Mouse (Mus musculus) stomach, embryonic 15.5 days (tissue): ENCODE measurements around the gene Ggact. TPM values are rescaled to one million over a fixed set of nuclear protein-coding genes. Genes with fewer than 3 reads are reported as not detected.

Source experiments
- ATAC-seq: fragments of 200-750 bp; cut with Nextera tagmentation; 2 replicates; pipeline ENCODE4 v1.8.0; 2017; ENCODE audit warnings: low read depth, moderate number of reproducible peaks, moderate TSS enrichment; ENCODE audit not compliant: insufficient read depth, low FRiP score
- H3K27ac ChIP-seq: fragments of 300-500 bp; sonication (generic); 2 replicates; pipeline ENCODE4 v1.5.1; 2015; ENCODE audit warnings: mild to moderate bottlenecking, inconsistent platforms
- H3K27me3 ChIP-seq: fragments of 300-500 bp; sonication (generic); replicated peaks from 2 replicates; pipeline ENCODE4 v1.6.1; 2015; ENCODE audit warnings: inconsistent platforms
- H3K36me3 ChIP-seq: fragments of 300-500 bp; sonication (generic); 2 replicates; pipeline ENCODE4 v1.6.1; 2015; ENCODE audit warnings: inconsistent platforms
- H3K4me1 ChIP-seq: fragments of 300-500 bp; sonication (generic); 2 replicates; pipeline ENCODE4 v1.6.1; 2015; ENCODE audit warnings: inconsistent platforms
- H3K4me2 ChIP-seq: fragments of 300-500 bp; sonication (generic); 2 replicates; pipeline ENCODE4 v1.6.1; 2015; ENCODE audit warnings: mild to moderate bottlenecking, inconsistent platforms
- H3K4me3 ChIP-seq: fragments of 300-500 bp; sonication (generic); replicated peaks from 2 replicates; pipeline ENCODE4 v1.5.1; 2015; ENCODE audit warnings: inconsistent platforms
- H3K9ac ChIP-seq: fragments of 300-500 bp; sonication (generic); 2 replicates; pipeline ENCODE4 v1.6.1; 2015; ENCODE audit warnings: inconsistent platforms
- H3K9me3 ChIP-seq: fragments of 300-500 bp; sonication (generic); 2 replicates; pipeline ENCODE4 v1.6.1; 2016; ENCODE audit warnings: inconsistent platforms
- WGBS: fragments of 180-500 bp; shearing (Covaris S2); methylation state at CpG from one replicate; pipeline ENCODE4 v1.1.7; 2015; 5-methylcytosine and 5-hydroxymethylcytosine counted together
- polyA plus RNA-seq: library from polyadenylated mRNA; unstranded; fragments of >200 nt; fragmentation: Nextera tagmentation; extraction: Ambion mirVana; gene quantifications from 2 replicates; pipeline ENCODE4 v1.2.1, GENCODE M21; 2015

Gene Ggact
- polyA plus RNA-seq, 1 experiment from 2014 or later, result 32.7 TPM

DNA sequence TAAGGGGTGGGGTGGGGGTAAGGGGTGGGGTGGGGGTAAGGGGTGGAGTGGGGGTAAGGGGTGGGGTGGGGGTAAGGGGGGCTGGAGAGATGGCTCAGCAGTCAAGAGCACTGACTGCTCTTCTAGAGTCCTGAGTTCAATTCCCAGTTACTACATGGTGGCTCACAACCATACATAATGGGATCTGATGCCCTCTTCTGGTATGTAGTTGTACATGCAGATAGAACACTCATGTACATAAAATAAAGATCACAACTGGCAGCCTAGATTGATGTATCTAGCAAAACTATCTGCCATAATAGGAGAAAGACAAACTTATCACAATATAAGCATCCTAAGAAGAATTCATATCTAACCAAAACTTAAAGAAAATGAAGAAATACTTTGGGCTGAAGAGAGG is 15.0 kb downstream of the Ggact start:
- H3K4me3 ChIP-seq, result no peak overlapping the region
- no peaks in the 10 kb centered on the region for H3K27me3 ChIP-seq
- 0 out of 2 replicates have a peak, but pooled peaks cover 12% of the 10 kb centered on the region for H3K4me1 ChIP-seq
- no peak overlapping the region for H3K9ac ChIP-seq
- H3K27ac ChIP-seq, result no peak overlapping the region
- H3K36me3 ChIP-seq, result no peaks in the 10 kb centered on the region
- no peak overlapping the region for H3K4me2 ChIP-seq
- no peaks in the 10 kb centered on the region for H3K9me3 ChIP-seq
- ATAC-seq, result no peak

DNA sequence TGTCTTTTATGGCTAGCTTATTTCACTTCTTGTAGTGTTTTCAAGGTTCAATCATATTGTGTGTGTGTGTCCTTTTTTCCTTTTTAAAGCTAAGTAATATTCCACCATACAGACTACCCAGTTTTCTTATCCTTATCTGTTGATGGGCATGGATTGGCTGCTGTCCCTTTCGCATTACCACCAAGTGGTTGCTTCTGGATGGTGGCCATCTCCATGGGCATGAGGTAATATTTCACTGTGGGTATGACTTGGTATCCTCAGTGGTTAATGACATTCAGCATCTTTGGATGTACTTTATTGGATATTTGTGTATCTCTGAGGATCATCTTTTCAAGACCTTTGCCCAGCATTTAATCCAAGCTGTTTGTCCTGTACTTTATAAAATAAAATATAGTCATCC is 17.5 kb downstream of the Ggact start:
- Histone ChIP-seq H3K4me3 (no peak overlapping the region), H3K27ac (no peak overlapping the region), H3K4me1 (0 out of 2 replicates have a peak, but pooled peaks cover 2% of the 10 kb centered on the region), H3K9ac (no peak overlapping the region), H3K36me3 (no peaks in the 10 kb centered on the region), H3K27me3 (no peaks in the 10 kb centered on the region), H3K4me2 (no peak overlapping the region), H3K9me3 (no peaks in the 10 kb centered on the region)
- 95% methylated on average over 1 of the region's 1 CpGs for WGBS
- no peak for ATAC-seq

DNA sequence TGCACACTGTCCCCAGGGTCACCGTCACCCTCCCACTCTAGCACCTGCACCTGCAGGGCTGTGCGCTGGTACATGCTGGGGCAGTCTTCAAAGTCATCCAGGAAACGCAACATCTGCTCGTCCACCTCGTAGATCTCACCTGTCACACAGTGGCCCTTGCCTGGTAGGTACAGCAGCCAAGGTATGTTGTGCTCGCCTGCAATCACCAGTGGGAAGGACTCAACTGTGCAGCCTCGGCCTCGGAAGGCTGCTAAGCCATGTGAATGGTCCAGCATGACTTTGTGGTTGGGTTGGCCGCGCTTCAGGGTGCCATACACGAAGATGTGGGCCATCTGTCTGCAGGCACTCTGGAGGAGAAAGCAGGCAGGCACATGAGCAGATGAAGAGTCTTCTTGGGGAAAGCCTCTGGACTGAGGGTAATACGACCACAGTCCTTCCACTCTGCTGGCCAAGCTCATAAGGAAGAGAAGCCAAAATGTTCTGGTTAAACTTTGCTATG is 22.0 kb downstream of the Ggact start:
- Histone ChIP-seq H3K27me3 (no peaks in the 10 kb centered on the region), H3K4me1 (no peaks in the 10 kb centered on the region), H3K9ac (no peak overlapping the region), H3K9me3 (no peaks in the 10 kb centered on the region), H3K4me2 (no peak overlapping the region), H3K4me3 (no peak overlapping the region), H3K27ac (no peak overlapping the region), H3K36me3 (no peaks in the 10 kb centered on the region)
- no peak for ATAC-seq
- 89% methylated on average over 12 of the region's 12 CpGs for WGBS

DNA sequence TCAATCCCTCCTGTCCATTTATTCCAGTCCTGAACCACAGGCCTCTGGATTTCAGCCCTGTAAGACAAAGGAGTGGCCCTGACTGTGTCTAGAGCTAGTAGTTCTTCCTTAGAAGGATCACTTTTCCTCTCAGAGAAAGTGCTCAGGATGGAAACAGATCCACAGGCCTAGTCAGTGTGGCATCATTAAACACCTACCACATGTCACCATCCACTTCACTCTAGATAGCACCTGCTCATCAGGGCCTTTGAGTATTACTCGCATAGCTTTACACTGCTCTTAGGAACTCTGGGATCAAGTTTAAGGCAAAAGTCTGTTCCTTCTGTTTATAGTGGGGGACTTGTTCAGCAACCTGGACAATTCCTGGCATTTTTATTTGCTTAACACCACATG is 25.1 kb downstream of the Ggact start:
- Histone ChIP-seq H3K4me1 (no peaks in the 10 kb centered on the region), H3K27me3 (no peaks in the 10 kb centered on the region), H3K4me2 (no peak overlapping the region), H3K36me3 (0 out of 2 replicates have a peak, but pooled peaks cover 2% of the 10 kb centered on the region), H3K4me3 (no peak overlapping the region), H3K9ac (no peak overlapping the region), H3K9me3 (no peaks in the 10 kb centered on the region), H3K27ac (no peak overlapping the region)
- ATAC-seq, result no peak
- WGBS, result 82% methylated on average over 1 of the region's 1 CpGs

DNA sequence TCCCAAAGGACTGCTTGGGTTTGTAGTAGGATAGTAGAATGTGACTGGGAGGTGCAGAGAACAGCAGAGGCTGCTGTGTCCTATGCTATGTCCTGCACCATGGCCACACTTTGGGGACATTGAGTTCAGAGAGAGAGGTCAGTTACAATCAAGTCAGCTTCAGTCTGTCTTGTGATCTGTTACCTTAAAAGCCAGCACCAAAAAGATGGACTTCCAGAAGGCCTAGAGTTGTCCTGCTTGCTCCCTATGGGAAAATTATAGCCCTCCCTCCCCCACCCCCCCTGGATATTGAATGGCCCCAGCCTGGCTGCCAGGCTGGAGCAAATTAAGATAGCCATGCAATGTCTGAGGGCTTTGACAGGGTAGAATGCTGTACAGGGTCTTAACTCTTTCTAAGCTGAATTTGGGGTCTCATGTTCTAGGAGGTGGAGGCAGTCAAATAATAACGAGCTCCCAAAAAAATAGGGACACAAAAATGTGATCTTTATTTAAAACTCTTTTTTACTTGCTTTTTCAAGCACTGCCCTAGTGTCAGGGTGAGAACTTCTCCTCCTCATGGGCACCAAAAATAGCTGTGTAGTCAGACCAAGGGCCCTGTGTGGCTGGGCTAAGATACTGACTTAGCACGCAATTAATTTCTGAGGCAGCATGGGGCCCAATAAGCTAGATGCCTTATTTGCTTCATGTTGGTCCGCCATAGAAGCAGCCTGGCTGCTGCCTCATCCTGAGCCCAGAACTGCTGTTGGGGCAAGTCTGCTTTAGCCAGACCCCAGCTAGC is 25.7 kb downstream of the Ggact start:
- H3K4me2 ChIP-seq, result no peak overlapping the region
- H3K9ac ChIP-seq, result no peak overlapping the region
- WGBS, result 91% methylated on average over 3 of the region's 3 CpGs
- H3K9me3 ChIP-seq, result no peaks in the 10 kb centered on the region
- H3K36me3 ChIP-seq, result 0 out of 2 replicates have a peak, but pooled peaks cover 2% of the 10 kb centered on the region
- no peak overlapping the region for H3K4me3 ChIP-seq
- ATAC-seq, result no peak
- no peak overlapping the region for H3K27ac ChIP-seq
- H3K27me3 ChIP-seq, result no peaks in the 10 kb centered on the region
- H3K4me1 ChIP-seq, result 0 out of 2 replicates have a peak, but pooled peaks cover 4% of the 10 kb centered on the region

DNA sequence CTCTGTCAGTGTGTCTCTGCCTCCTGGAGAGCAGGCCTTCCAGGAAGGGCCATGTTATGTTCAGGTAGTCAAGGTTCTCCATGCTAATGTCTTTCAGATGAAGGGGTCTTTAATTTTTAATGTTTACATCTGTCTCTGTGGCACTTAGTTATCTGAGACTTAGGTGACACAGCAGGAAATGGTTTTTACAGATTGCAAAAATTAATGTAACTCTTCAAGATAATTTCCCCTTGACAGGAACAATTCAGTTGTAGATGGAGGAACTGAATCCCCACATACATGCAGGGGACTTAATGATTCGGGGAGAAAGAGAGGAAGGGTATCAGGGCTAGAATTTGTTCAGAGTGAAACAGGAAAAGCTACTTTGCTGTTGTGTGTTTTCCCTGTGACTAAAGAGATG is 26.3 kb downstream of the Ggact start:
- Histone ChIP-seq H3K4me1 (0 out of 2 replicates have a peak, but pooled peaks cover 7% of the 10 kb centered on the region), H3K9me3 (no peaks in the 10 kb centered on the region), H3K4me3 (no peak overlapping the region), H3K9ac (no peak overlapping the region), H3K4me2 (no peak overlapping the region), H3K36me3 (0 out of 2 replicates have a peak, but pooled peaks cover 2% of the 10 kb centered on the region), H3K27me3 (no peaks in the 10 kb centered on the region), H3K27ac (no peak overlapping the region)
- no peak for ATAC-seq
- 71% methylated on average over 1 of the region's 1 CpGs for WGBS

DNA sequence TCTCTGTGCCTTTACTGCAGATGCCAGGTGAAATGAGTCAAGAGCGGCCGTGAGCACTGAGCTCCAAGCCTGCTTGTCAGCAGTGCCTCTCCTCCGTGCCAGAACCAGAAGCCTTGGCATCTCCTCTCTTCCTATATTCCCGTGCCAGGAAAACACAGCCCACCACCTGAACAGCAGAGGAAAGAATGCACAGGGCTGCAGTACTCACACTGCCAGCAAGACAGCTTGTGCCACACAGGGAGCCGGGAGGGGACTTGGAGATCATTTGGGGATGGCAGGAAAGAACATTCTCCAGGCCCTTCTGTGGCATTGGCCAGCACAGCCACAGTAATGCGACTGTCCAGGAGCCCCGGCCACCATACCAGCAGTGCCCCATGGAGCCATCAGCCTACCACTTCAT is 27.7 kb downstream of the Ggact start:
- Histone ChIP-seq H3K27ac (no peak overlapping the region), H3K4me2 (no peak overlapping the region), H3K9ac (no peak overlapping the region), H3K9me3 (no peaks in the 10 kb centered on the region), H3K4me3 (no peak overlapping the region), H3K4me1 (0 out of 2 replicates have a peak, but pooled peaks cover 9% of the 10 kb centered on the region), H3K27me3 (no peaks in the 10 kb centered on the region), H3K36me3 (0 out of 2 replicates have a peak, but pooled peaks cover 2% of the 10 kb centered on the region)
- WGBS, result 88% methylated on average over 7 of the region's 7 CpGs
- no peak; the same call in 1 of the 2 replicates for ATAC-seq

DNA sequence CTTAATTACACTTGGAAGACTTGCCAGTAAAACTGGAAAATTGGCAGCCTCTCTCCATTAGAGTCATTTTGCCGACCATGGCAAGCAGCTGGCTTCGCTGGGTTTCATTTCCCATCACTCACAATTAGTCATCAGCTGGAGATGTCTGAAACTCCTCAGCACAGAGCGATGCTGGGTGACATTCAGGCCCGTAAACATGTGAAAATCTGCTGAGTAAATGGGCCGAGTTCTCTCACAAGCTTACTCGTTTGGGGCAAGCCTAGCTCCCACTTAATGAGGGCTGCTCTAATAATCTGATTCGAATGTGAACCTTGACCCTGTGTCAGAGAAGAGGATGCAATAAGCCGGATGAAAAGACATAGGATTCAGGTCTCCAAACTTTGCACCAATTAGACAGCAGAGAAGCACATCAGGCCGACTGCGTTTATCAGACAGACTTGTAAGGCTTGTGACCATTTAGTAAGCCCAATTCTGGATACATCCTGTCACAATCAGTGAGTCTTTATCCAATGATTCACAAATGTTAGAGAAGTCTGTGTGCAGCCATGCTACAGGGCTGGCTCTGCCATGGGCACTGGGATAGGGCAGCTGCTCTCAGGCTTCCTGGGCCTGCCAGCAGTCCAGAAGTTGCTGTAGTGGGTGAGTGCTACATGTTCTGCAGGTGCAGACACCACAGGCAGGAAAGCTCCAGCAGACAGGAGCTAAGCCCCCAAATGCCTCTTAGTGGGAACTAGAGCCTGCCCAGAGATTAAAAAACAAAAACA is 29.6 kb downstream of the Ggact start:
- no peak overlapping the region for H3K9ac ChIP-seq
- H3K4me1 ChIP-seq, result 0 out of 2 replicates have a peak, but pooled peaks cover 9% of the 10 kb centered on the region
- 56% methylated on average over 10 of the region's 10 CpGs for WGBS
- no peaks in the 10 kb centered on the region for H3K27me3 ChIP-seq
- H3K9me3 ChIP-seq, result no peaks in the 10 kb centered on the region
- no peak for ATAC-seq
- no peak overlapping the region for H3K27ac ChIP-seq
- no peak overlapping the region for H3K4me3 ChIP-seq
- H3K36me3 ChIP-seq, result 0 out of 2 replicates have a peak, but pooled peaks cover 2% of the 10 kb centered on the region
- no peak overlapping the region for H3K4me2 ChIP-seq

DNA sequence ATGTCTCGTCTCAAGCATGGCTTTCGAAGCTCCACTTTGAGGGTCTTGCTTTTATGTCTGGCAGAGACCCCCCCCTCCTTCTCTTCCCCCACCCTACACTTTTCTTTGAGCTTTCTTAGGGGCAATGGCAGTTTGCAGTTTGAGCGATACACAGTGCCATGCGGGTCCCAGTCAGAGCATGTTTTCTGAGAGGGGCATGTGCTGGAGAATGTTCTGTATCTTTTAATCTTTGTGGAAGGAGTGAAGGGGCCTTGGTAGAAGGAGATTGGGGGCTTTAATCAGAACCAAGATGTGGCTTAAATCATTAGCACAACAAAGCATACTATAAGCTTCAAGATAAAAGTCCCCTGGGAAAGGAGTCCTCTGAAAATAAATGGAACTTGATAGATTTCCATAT is 30.1 kb downstream of the Ggact start:
- Histone ChIP-seq H3K27me3 (no peaks in the 10 kb centered on the region), H3K4me2 (no peak overlapping the region), H3K4me1 (0 out of 2 replicates have a peak, but pooled peaks cover 9% of the 10 kb centered on the region), H3K9ac (no peak overlapping the region), H3K27ac (no peak overlapping the region), H3K4me3 (no peak overlapping the region), H3K36me3 (0 out of 2 replicates have a peak, but pooled peaks cover 2% of the 10 kb centered on the region), H3K9me3 (no peaks in the 10 kb centered on the region)
- WGBS, result 71% methylated on average over 4 of the region's 4 CpGs
- no peak for ATAC-seq

DNA sequence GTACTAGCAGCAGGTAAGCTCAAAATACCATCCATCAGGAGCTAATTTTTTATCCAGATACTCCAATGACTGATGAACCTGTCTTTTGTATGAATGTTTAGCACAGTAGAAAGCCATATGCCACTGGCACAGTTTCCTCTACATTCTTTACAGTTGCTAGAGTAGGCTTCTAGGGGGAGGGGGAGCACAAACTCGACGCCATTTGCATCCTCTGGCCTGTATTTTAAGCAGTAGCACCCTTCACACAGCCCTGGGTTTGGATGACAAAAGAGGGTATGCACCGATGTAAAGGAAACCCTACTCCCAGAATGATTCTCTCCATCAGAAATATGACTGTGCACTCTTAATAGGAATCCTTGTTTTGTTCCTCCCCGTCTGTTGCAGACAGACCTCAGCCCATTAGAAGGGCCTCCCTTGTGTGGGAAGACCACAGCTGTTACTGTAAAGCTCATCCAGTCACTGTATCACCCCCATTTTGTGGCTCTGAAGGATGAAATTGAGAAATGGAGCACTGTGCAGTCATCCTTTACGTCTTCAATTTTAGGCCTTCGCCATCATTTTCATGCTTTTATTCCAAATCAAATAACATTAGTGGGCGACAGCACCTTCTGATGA is 30.7 kb downstream of the Ggact start:
- no peak for ATAC-seq
- 0 out of 2 replicates have a peak, but pooled peaks cover 2% of the 10 kb centered on the region for H3K36me3 ChIP-seq
- 76% methylated on average over 7 of the region's 7 CpGs for WGBS

DNA sequence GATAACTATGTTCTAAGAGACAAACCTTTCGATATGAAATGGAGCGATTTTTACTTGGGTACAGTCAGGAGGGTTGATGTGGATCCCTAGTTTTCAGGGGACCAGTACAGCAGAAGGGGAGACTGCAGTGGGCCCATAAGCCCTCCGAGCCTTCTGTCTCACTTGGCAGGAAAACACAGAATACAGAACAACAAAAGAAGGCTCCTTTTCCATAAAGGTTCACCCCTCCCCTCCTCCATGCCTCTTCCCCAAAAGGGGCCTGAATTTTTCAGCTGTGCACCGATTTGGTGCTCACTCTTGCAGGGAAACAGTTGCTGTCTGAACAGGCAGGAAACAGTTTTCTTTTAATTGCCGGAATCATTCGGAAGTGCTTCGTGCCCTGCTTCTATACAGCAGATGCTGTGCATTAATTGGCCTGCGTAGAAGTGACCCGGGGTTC is 31.3 kb downstream of the Ggact start:
- Histone ChIP-seq H3K4me1 (0 out of 2 replicates have a peak, but pooled peaks cover 9% of the 10 kb centered on the region), H3K36me3 (0 out of 2 replicates have a peak, but pooled peaks cover 2% of the 10 kb centered on the region), H3K4me2 (no peak overlapping the region), H3K27ac (no peak overlapping the region), H3K9me3 (no peaks in the 10 kb centered on the region), H3K4me3 (no peak overlapping the region), H3K27me3 (no peaks in the 10 kb centered on the region), H3K9ac (no peak overlapping the region)
- no peak for ATAC-seq
- WGBS, result 78% methylated on average over 9 of the region's 9 CpGs

More for the DNA sequence above, 30.7 kb downstream of the Ggact start:
- Histone ChIP-seq H3K9me3 (no peaks in the 10 kb centered on the region), H3K4me2 (no peak overlapping the region), H3K4me3 (no peak overlapping the region), H3K4me1 (0 out of 2 replicates have a peak, but pooled peaks cover 9% of the 10 kb centered on the region), H3K27ac (no peak overlapping the region), H3K9ac (no peak overlapping the region), H3K27me3 (no peaks in the 10 kb centered on the region)
